Mouse (Mus musculus) embryonic facial prominence, embryonic 14.5 days (tissue): ENCODE measurements around the gene Gm17018. TPM values are rescaled to one million over a fixed set of nuclear protein-coding genes. Genes with fewer than 3 reads are reported as not detected.

Source experiments
- ATAC-seq: fragments of 200-750 bp; cut with Nextera tagmentation; 2 replicates; pipeline ENCODE4 v1.8.0; 2017; ENCODE audit warnings: low read depth, moderate number of reproducible peaks, moderate TSS enrichment
- DNase-seq: peaks from one replicate; pipeline ENCODE4 v3.0.0-alpha.2; 2015; ENCODE audit warnings: low spot score
- H3K27ac ChIP-seq: fragments of 300-500 bp; sonication (generic); replicated peaks from 2 replicates; pipeline ENCODE4 v1.5.1; 2014; ENCODE audit warnings: low read depth, mild to moderate bottlenecking, low read length, moderate library complexity
- H3K27me3 ChIP-seq: fragments of 300-500 bp; sonication (generic); replicated peaks from 2 replicates; pipeline ENCODE4 v1.6.1; 2014; ENCODE audit warnings: low read length; ENCODE audit not compliant: control insufficient read depth, insufficient read depth
- H3K36me3 ChIP-seq: fragments of 300-500 bp; sonication (generic); 2 replicates; pipeline ENCODE4 v1.6.1; 2014; ENCODE audit warnings: low read length, mixed read lengths; ENCODE audit not compliant: control insufficient read depth, insufficient read depth
- H3K4me1 ChIP-seq: fragments of 300-500 bp; sonication (generic); 2 replicates; pipeline ENCODE4 v1.6.1; 2014; ENCODE audit warnings: antibody characterized with exemption, low read length; ENCODE audit not compliant: control insufficient read depth, insufficient read depth
- H3K4me2 ChIP-seq: fragments of 300-500 bp; sonication (generic); 2 replicates; pipeline ENCODE4 v1.6.1; 2014; ENCODE audit warnings: low read depth, mild to moderate bottlenecking, low read length, moderate library complexity, mixed read lengths
- H3K4me3 ChIP-seq: fragments of 300-500 bp; sonication (generic); 2 replicates; pipeline ENCODE4 v1.5.1; 2014; ENCODE audit warnings: low read depth, mild to moderate bottlenecking, low read length
- H3K9ac ChIP-seq: fragments of 300-500 bp; sonication (generic); 2 replicates; pipeline ENCODE4 v1.6.1; 2014; ENCODE audit warnings: low read depth, mild to moderate bottlenecking, low read length, moderate library complexity, mixed read lengths
- H3K9me3 ChIP-seq: fragments of 300-500 bp; sonication (generic); 2 replicates; pipeline ENCODE4 v1.6.1; 2016; ENCODE audit warnings: low read length; ENCODE audit not compliant: control insufficient read depth
- WGBS: fragments of 180-500 bp; shearing (Covaris S2); extraction: QIAGEN DNeasy Blood & Tissue Kit; methylation state at CpG from one replicate; pipeline ENCODE4 v1.1.7; 2014; 5-methylcytosine and 5-hydroxymethylcytosine counted together
- polyA plus RNA-seq: library from polyadenylated mRNA; unstranded; fragments of >200 nt; fragmentation: Nextera tagmentation; extraction: Ambion mirVana; gene quantifications from 2 replicates; pipeline ENCODE4 v1.2.1, GENCODE M21; 2014

Gene Gm17018
- polyA plus RNA-seq, 1 experiment from 2014 or later = 44.8 TPM

DNA sequence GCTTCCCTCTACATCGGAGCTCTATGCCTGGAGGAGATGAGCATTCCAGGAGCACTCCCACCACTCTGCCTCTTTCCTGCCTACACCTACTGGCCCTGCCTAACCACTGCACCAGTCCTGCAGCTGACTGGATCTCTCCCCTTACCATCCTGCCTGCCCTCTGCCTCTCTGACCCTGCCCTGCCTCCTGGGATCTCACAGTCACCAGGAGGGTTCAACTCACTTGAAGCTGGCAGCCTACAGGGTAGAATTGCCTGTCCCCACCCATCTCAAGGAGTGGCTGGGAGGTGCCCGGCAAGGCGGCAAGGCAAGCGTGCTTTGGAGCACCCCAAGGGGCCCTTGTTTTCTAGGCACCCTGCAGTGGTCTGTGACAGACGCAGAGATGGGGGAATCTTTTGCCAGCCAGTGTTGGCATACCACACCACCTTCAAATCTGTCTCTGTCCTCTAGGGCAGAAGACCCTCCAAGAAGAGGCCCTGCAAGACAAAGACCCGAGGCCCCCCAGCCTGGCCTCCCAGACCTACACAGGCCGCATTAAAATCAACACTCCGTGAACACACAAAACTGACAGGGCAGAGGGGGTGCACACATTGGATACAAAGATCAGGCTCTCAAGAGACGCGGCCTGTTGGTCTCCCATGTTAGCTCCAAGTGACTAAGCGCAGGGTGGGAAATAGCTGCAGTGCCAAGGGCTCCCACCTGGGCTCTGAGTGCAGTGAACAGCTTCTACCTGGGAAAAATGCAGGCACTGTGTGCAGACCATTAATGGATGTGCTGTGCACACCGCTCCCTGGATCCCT, 55.2 kb downstream of the Gm17018 start:
- H3K36me3 ChIP-seq = no peaks in the 10 kb centered on the region
- H3K4me3 ChIP-seq = no peak overlapping the region
- 56% methylated on average over 12 of the region's 12 CpGs for WGBS
- H3K4me2 ChIP-seq = no peak overlapping the region
- peaks cover 16% of the 10 kb centered on the region for H3K4me1 ChIP-seq
- H3K9me3 ChIP-seq = no peaks in the 10 kb centered on the region
- H3K9ac ChIP-seq = 0 out of 2 replicates have a peak overlapping the region, but pooled peaks have one; percentile 1
- DNase-seq (peak; percentile 44), ATAC-seq (peak; percentile 67)
- H3K27me3 ChIP-seq = no peaks in the 10 kb centered on the region
- no peak overlapping the region for H3K27ac ChIP-seq

DNA sequence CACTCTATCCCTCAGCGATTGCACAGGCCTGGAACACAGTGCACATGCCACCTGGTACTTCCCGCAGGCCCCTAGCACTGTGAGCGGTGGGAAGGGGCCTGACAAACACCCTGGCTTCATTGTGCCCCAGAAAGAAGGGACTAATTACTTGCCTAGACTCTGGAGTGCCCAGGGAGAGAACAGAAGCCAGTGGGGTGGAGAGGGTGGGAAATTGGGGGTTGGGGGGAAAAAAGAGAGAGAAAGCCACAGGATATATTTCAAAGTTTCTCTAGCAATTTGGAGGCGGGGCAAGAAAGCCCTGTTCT, 55.8 kb downstream of the Gm17018 start:
- H3K27ac ChIP-seq = no peak overlapping the region

DNA sequence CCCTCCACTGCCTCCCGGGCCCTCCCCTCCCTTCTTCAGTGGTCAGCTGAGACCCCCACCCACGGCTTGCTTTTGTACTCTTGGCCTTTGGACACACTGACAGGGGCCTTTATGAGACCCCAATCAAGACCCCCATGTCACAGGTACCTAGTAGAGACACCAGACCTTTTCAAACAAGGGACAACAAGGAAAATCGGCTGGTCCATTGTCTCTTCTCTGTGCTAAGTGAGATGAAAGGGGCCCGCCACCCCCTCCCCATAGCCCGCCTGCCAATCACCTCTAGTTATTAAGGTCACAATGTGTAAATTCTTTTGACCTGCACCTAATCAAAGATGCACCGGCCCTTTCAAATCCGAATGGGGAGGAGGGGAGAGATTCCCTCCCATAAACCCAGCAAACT, 56.3 kb downstream of the Gm17018 start:
- H3K4me1 ChIP-seq = peaks cover 16% of the 10 kb centered on the region
- H3K4me3 ChIP-seq = no peak overlapping the region
- DNase-seq = no peak
- H3K9me3 ChIP-seq = no peaks in the 10 kb centered on the region
- H3K27me3 ChIP-seq = no peaks in the 10 kb centered on the region
- no peak overlapping the region for H3K27ac ChIP-seq
- 45% methylated on average over 7 of the region's 7 CpGs for WGBS
- H3K9ac ChIP-seq = no peak overlapping the region
- no peaks in the 10 kb centered on the region for H3K36me3 ChIP-seq
- no peak overlapping the region for H3K4me2 ChIP-seq
- ATAC-seq = no peak

More for the DNA sequence above, 55.8 kb downstream of the Gm17018 start:
- H3K36me3 ChIP-seq = no peaks in the 10 kb centered on the region
- 60% methylated on average over 4 of the region's 4 CpGs for WGBS
- H3K27me3 ChIP-seq = no peaks in the 10 kb centered on the region
- H3K9ac ChIP-seq = 0 out of 2 replicates have a peak overlapping the region, but pooled peaks have one; percentile 1
- H3K9me3 ChIP-seq = no peaks in the 10 kb centered on the region
- ATAC-seq (no peak; the same call in none of the 2 replicates), DNase-seq (no peak)
- H3K4me1 ChIP-seq = peaks cover 16% of the 10 kb centered on the region
- H3K4me2 ChIP-seq = no peak overlapping the region
- no peak overlapping the region for H3K4me3 ChIP-seq

DNA sequence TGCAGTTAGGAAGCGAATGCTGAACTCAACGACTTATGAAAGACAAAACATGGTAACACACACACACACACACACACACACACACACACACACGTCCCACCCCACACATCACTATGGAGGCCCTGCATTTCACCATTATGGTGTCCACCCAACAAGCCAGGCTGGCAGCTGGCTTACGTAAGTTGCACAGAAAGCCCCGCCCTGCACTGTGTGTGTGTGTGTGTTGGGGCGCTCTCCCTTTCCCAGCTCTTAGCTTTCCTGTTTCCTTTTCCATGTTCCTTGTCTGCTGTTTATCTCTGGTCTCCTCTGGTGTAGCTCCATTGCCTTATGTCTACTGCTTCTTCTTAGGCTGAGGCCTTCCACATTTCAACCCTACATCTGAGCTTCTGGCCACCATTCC, 57.8 kb downstream of the Gm17018 start:
- 0 out of 2 replicates have a peak, but pooled peaks cover 6% of the 10 kb centered on the region for H3K36me3 ChIP-seq
- H3K9ac ChIP-seq = no peak overlapping the region
- no peak for ATAC-seq
- no peak overlapping the region for H3K4me3 ChIP-seq
- H3K4me1 ChIP-seq = peaks cover 16% of the 10 kb centered on the region
- DNase-seq = no peak
- no peak overlapping the region for H3K4me2 ChIP-seq
- H3K27ac ChIP-seq = no peak overlapping the region
- H3K9me3 ChIP-seq = no peaks in the 10 kb centered on the region
- no peaks in the 10 kb centered on the region for H3K27me3 ChIP-seq
- WGBS = 90% methylated on average over 6 of the region's 6 CpGs

DNA sequence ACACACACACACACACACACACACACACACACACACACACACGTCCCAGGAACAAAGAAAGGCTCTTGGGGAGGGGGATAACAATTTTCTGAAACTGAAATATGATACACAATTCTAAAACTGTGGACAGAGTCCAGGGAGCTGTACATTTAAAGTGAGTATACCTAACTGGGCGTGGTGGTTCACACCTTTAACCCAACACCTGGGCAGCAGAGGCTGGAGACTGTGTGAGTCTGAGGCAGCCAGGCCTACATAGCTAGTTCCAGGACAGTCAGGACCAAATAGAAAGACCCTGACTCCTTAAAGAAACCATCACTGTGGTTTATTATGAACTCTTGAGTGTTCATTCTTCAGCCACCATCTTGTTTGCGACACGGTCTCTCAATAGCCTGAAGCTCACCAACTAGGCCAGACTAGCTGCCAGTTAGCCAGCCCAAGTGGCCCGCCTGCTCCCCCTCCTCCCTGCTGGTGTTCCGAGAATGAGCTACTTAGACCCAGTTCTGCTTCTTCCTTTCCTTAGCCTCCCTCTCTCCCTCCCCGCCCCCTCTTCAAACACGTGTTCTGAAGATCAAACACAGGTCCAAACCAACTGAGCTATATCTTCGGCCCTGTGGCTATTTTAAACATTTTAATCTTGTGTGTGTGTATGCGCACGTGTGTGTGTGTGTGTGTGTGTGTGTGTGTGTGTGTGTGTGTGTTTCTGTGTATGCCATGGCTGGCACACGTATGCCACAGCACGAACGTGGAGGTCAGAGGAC, 59.5 kb downstream of the Gm17018 start:
- 0 out of 2 replicates have a peak, but pooled peaks cover 6% of the 10 kb centered on the region for H3K36me3 ChIP-seq
- H3K4me1 ChIP-seq = peaks cover 14% of the 10 kb centered on the region
- ATAC-seq = no peak
- WGBS = 80% methylated on average over 14 of the region's 14 CpGs
- no peak for DNase-seq
- no peak overlapping the region for H3K9ac ChIP-seq
- no peaks in the 10 kb centered on the region for H3K9me3 ChIP-seq
- H3K27me3 ChIP-seq = no peaks in the 10 kb centered on the region
- H3K4me2 ChIP-seq = no peak overlapping the region
- no peak overlapping the region for H3K4me3 ChIP-seq
- H3K27ac ChIP-seq = no peak overlapping the region

DNA sequence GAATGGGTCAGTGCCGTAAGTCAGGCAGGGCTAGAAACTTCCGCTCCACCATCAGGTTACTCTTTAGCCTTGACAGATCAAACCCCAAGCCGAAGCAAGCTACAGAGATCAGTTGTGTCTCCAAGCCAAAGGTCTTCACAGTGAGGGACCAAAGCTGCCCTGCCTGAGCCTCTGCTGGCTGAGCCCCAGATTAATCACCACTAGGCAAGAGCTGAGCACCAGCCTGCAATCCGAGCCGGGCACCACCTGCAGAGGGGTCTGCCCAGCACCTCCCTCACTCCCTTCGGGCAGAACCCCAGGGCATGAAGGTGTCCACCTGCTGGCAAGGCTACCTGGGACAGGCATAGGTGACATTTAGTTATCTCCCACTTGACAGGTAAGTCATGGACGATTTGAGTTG, 60.6 kb downstream of the Gm17018 start:
- 67% methylated on average over 7 of the region's 7 CpGs for WGBS
- Histone ChIP-seq H3K4me2 (no peak overlapping the region), H3K27ac (no peak overlapping the region), H3K4me1 (0 out of 2 replicates have a peak, but pooled peaks cover 4% of the 10 kb centered on the region), H3K36me3 (peaks cover 12% of the 10 kb centered on the region; the same call in 1 of the 2 replicates), H3K4me3 (no peak overlapping the region), H3K9ac (no peak overlapping the region), H3K9me3 (no peaks in the 10 kb centered on the region), H3K27me3 (no peaks in the 10 kb centered on the region)
- DNase-seq (no peak), ATAC-seq (peak; percentile 65; the same call in 1 of the 2 replicates)

DNA sequence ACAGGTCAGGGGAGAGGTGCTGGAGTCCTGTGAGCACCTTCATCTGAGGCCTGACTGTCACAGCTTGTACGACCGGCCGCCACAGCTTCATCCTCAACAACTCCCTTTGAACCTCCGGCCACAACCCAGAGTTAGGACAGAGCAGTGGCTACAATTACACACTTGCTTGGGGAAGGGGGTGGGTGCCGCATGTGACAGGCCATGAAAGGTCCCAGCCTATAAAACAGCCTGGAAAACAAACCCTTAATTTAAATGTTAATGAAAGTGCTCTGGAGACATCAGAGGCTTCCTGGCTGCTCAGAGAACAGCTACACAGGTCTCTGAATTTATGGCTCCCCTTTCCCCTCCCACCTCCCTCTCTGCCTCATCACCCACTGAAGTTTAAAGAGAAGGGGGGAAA, 61.7 kb downstream of the Gm17018 start:
- Histone ChIP-seq H3K9me3 (no peaks in the 10 kb centered on the region), H3K36me3 (peaks cover 20% of the 10 kb centered on the region; the same call in 1 of the 2 replicates), H3K4me3 (no peak overlapping the region), H3K27ac (no peak overlapping the region), H3K9ac (no peak overlapping the region), H3K4me1 (no peaks in the 10 kb centered on the region), H3K27me3 (no peaks in the 10 kb centered on the region), H3K4me2 (no peak overlapping the region)
- 32% methylated on average over 5 of the region's 5 CpGs for WGBS
- DNase-seq (no peak), ATAC-seq (no peak)

DNA sequence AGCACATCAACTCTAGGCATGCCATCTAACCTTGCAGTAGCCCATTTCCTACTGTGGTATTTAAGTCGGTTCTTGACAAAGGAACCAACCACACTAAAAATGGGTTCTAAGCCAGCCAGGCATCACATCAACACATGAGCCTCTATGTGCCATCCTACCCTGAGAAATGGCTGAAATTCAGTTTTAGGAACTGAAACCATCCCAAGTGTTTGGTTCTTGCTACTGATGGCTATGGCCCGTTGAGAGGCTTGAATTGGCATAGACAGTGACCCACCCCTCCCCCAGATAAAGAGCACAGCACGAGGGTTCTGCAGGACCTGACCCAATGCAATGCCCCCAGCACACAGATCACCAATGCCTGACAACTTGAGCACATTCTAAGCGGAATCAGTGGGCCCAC, 63.3 kb downstream of the Gm17018 start:
- peaks cover 28% of the 10 kb centered on the region; the same call in 1 of the 2 replicates for H3K36me3 ChIP-seq
- 70% methylated on average over 4 of the region's 4 CpGs for WGBS
- no peak overlapping the region for H3K9ac ChIP-seq
- no peaks in the 10 kb centered on the region for H3K9me3 ChIP-seq
- H3K27ac ChIP-seq = no peak overlapping the region
- no peak for DNase-seq
- H3K4me1 ChIP-seq = no peaks in the 10 kb centered on the region
- no peak overlapping the region for H3K4me2 ChIP-seq
- no peak for ATAC-seq
- no peaks in the 10 kb centered on the region for H3K27me3 ChIP-seq
- H3K4me3 ChIP-seq = no peak overlapping the region
